Mouse (Mus musculus) thymus, postnatal 0 days (tissue): ENCODE results near the gene Ralgapa2. TPM values are rescaled to one million over a fixed set of nuclear protein-coding genes. Genes with fewer than 3 reads are reported as not detected.

Source experiments
- DNase-seq: peaks from one replicate; pipeline ENCODE4 v3.0.0-alpha.2; 2015; ENCODE audit warnings: low spot score
- polyA plus RNA-seq: library from polyadenylated mRNA; unstranded; fragments of >200 nt; fragmentation: Nextera tagmentation; extraction: Ambion mirVana; gene quantifications from 2 replicates; pipeline ENCODE4 v1.2.1, GENCODE M21; 2015

Ralgapa2 gene
- polyA plus RNA-seq, 1 experiment from 2014 or later = 5.1 TPM

GRCm38 (mm10) chr2:146363483-146363882, 148.7 kb downstream of the Ralgapa2 start:
- no peak for DNase-seq

GRCm38 (mm10) chr2:146362932-146363331, 149.2 kb downstream of the Ralgapa2 start:
- no peak for DNase-seq

GRCm38 (mm10) chr2:146361969-146362368, 150.2 kb downstream of the Ralgapa2 start:
- DNase-seq = no peak

- no peak for DNase-seq
These were observed 151.1 kb downstream of the Ralgapa2 start for GRCm38 (mm10) chr2:146361076-146361475.

- no peak for DNase-seq
These were observed 152.5 kb downstream of the Ralgapa2 start for GRCm38 (mm10) chr2:146359676-146360075.

- no peak for DNase-seq
These were observed 155.6 kb downstream of the Ralgapa2 start for GRCm38 (mm10) chr2:146356524-146356923.

- no peak for DNase-seq
These were observed 161.9 kb downstream of the Ralgapa2 start for GRCm38 (mm10) chr2:146350230-146350629.

- DNase-seq = peak; percentile 12
These were observed 164.2 kb downstream of the Ralgapa2 start for GRCm38 (mm10) chr2:146347942-146348341.

GRCm38 (mm10) chr2:146340090-146340489, 172.1 kb downstream of the Ralgapa2 start:
- no peak for DNase-seq

GRCm38 (mm10) chr2:146337540-146337939, 174.6 kb downstream of the Ralgapa2 start:
- DNase-seq = no peak

- DNase-seq = no peak
These were observed 180.2 kb downstream of the Ralgapa2 start for GRCm38 (mm10) chr2:146331894-146332476.

GRCm38 (mm10) chr2:146330772-146331281, 181.3 kb downstream of the Ralgapa2 start:
- no peak for DNase-seq

GRCm38 (mm10) chr2:146330101-146330500, 182.0 kb downstream of the Ralgapa2 start:
- DNase-seq = no peak

- DNase-seq = no peak
These were observed 185.5 kb downstream of the Ralgapa2 start for GRCm38 (mm10) chr2:146326654-146327053.

- DNase-seq = no peak
These were observed 187.0 kb downstream of the Ralgapa2 start for GRCm38 (mm10) chr2:146324907-146325715.

GRCm38 (mm10) chr2:146324140-146324906, 187.8 kb downstream of the Ralgapa2 start:
- no peak for DNase-seq

GRCm38 (mm10) chr2:146323528-146323927, 188.6 kb downstream of the Ralgapa2 start:
- DNase-seq = no peak

GRCm38 (mm10) chr2:146322770-146323169, 189.4 kb downstream of the Ralgapa2 start:
- DNase-seq = peak; percentile 8

- DNase-seq = no peak
These were observed 190.1 kb downstream of the Ralgapa2 start for GRCm38 (mm10) chr2:146322019-146322418.

- no peak for DNase-seq
These were observed 191.5 kb downstream of the Ralgapa2 start for GRCm38 (mm10) chr2:146320666-146321065.

- DNase-seq = no peak
These were observed 197.4 kb downstream of the Ralgapa2 start for GRCm38 (mm10) chr2:146314751-146315150.

GRCm38 (mm10) chr2:146313811-146314210, 198.3 kb downstream of the Ralgapa2 start:
- DNase-seq = no peak
